Mouse (Mus musculus) embryonic facial prominence, embryonic 10.5 days (tissue): ENCODE measurements around the gene Igfals. TPM values are rescaled to one million over a fixed set of nuclear protein-coding genes. Genes with fewer than 3 reads are reported as not detected.
A peak's percentile ranks its signal among the peaks of the same experiment; 100 is the strongest.

Source experiments
- DNase-seq: peaks from one replicate; pipeline ENCODE4 v3.0.0-alpha.2; 2017; ENCODE audit warnings: low spot score
- H3K27ac ChIP-seq: fragments of 300-500 bp; sonication (generic); replicated peaks from 2 replicates; pipeline ENCODE4 v1.5.1; 2016; ENCODE audit warnings: mild to moderate bottlenecking
- H3K27me3 ChIP-seq: fragments of 300-500 bp; sonication (generic); replicated peaks from 2 replicates; pipeline ENCODE4 v1.6.1; 2016; ENCODE audit warnings: low read depth, mild to moderate bottlenecking; ENCODE audit not compliant: poor library complexity, severe bottlenecking
- H3K36me3 ChIP-seq: fragments of 300-500 bp; sonication (generic); replicated peaks from 2 replicates; pipeline ENCODE4 v1.6.1; 2016; ENCODE audit warnings: mild to moderate bottlenecking, moderate library complexity
- H3K4me1 ChIP-seq: fragments of 300-500 bp; sonication (generic); 2 replicates; pipeline ENCODE4 v1.6.1; 2016
- H3K4me3 ChIP-seq: fragments of 300-500 bp; sonication (generic); 2 replicates; pipeline ENCODE4 v1.5.1; 2016; ENCODE audit warnings: mild to moderate bottlenecking, moderate library complexity
- H3K9me3 ChIP-seq: fragments of 300-500 bp; sonication (generic); 2 replicates; pipeline ENCODE4 v1.6.1; 2016; ENCODE audit warnings: mild to moderate bottlenecking
- WGBS: fragments of 180-500 bp; shearing (Covaris S2); methylation state at CpG from one replicate; pipeline ENCODE4 v1.1.7; 2016; 5-methylcytosine and 5-hydroxymethylcytosine counted together
- polyA plus RNA-seq: library from polyadenylated mRNA; unstranded; fragments of >200 nt; fragmentation: Nextera tagmentation; extraction: Ambion mirVana; gene quantifications from 2 replicates; pipeline ENCODE4 v1.2.1, GENCODE M21; 2016

Gene Igfals
- polyA plus RNA-seq, 1 experiment from 2014 or later: 0.49 TPM

DNA sequence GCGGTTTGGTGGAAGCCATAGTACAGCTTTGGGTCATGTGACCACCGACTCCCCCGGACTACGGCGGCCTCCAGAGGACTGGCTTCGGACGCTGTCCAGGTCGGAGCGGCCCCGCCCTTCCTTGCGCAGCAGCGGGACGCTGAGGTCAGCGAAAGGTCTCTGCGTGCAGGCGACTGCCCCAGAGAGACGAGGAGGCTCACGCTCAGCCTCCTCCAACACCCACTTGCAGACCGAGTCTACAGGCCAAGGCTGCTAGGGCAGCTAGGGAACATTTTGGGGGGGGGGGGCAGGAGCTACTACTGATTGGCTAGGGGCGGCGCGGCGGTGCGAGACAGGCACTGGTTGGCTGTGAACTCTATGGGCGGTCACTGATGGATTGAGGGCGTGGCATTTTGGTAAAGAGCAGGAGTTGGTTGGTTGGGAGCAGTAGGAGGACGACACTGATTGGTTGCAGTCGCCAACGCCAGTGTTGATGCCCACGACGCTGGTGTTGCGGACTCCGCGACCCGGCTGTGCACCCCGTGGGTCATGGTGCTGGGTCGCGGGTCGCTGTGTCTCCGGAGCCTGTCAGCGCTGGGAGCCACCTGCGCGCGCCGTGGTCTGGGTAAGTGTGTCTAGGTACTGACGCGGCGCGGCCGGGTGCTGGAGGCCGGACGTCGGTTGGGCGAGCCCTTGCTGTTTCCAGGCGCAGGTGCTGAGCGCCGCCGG is 15.6 kb upstream of the Igfals start, which contains the start of gene Fahd1:
Gene Fahd1, minus strand, starts transcription at position 300 of the 708 bp plus-strand sequence.
- Histone ChIP-seq H3K27me3 (peaks cover 14% of the 10 kb centered on the region), H3K4me3 (peak within 1 kb of the TSS; percentile 87), H3K36me3 (peaks cover 8% of the 10 kb centered on the region), H3K27ac (peak within 1 kb of the TSS; percentile 91), H3K4me1 (peaks cover 23% of the 10 kb centered on the region), H3K9me3 (no peaks in the 10 kb centered on the region)
- DNase-seq: peak; percentile 97
- under 1% methylated on average over 58 of the region's 58 CpGs for WGBS

DNA sequence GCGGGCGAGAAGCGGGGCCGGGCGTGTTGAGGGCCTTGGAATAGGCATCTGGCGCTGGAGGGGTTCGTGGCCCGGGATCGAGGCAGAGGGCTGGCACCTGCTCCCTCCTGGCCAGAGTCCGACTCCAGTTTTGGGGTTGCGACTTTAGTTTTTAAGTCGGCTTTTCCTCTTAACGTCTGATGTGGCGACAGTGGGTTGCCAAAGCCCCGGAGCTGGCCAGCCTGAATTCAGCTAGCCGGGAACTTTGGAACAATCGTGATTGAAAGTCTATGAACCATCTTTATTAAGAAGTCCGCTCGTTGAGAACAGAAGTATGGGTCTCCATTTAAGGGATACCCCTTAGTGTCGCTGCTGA is 15.0 kb upstream of the Igfals start:
- peaks cover 23% of the 10 kb centered on the region for H3K4me1 ChIP-seq
- peaks cover 8% of the 10 kb centered on the region for H3K36me3 ChIP-seq
- WGBS: 2% methylated on average over 20 of the region's 20 CpGs
- H3K9me3 ChIP-seq: no peaks in the 10 kb centered on the region
- no peak for DNase-seq
- H3K4me3 ChIP-seq: peak overlapping the region; percentile 87
- H3K27ac ChIP-seq: peak overlapping the region; percentile 91
- H3K27me3 ChIP-seq: peaks cover 14% of the 10 kb centered on the region

DNA sequence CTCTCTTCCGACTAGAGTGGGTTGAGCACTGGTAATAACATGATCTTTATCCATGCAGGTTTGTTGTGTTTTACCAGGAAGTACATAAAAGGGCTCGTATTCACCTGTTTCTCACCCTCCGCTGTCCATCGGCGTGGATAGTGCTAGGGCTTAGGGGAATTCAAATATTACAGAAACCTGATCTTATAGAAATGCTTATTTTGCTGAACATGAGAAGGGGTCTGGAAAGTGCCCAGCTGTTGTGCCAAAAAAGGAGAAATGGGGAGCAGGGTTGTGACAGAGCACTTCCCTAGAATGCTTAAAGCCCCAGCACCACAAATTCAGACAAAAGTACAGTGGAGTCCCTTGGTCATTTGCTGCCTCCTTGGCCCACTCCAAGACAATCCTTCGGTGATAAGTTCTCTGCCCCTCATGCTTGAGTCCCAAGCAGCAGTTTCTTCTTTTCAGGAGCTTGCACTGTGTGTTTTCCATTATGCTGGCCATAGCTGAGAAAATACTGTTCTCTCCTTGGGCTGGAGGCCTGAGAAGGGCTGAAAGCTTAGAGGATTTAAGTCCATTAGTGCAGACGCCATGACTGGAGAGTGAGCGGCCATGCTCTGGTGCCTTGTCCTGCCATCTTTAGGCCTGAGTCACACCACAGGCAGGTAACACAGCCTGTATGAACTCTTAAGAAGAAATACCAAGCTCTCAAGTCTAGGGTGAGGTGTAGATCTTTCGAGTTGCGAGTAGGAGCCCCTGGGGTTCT is 14.2 kb upstream of the Igfals start:
- Histone ChIP-seq H3K36me3 (peaks cover 10% of the 10 kb centered on the region), H3K9me3 (no peaks in the 10 kb centered on the region), H3K4me1 (peaks cover 23% of the 10 kb centered on the region), H3K27me3 (peaks cover 14% of the 10 kb centered on the region), H3K27ac (no peak overlapping the region), H3K4me3 (peak overlapping the region; percentile 87)
- WGBS: 78% methylated on average over 10 of the region's 10 CpGs
- DNase-seq: no peak

DNA sequence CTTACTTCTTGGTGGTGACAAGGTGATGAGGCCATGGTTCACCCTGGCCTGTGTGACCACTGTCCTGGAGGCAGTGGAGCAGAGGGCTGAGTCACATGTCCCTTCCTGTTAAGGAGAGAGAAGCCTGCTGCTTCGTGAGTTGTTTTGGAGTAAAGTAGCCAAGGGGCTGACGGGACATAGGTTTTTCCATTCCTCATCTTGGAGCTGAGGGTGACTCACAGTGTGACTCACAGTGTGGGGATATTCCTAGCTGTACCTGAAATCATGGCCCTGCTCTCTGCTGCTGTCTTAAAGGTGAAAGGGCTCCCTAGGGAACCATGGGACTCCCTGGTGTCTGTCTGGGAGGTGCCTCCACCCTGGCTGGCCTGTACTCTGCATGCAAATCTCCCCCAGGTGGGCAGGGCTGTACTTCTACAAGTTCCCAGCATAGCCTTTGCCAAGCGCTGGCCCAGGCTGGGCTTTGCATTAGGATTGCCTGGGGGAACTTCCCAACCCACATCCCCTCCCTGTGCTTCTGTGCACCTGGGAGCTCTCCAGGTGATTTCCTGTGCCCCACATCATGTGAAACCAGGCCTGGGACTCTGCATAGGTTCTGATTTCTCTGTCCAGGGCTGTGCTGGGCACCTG is 9.8 kb upstream of the Igfals start:
- Histone ChIP-seq H3K9me3 (no peaks in the 10 kb centered on the region), H3K27ac (no peak overlapping the region), H3K36me3 (peaks cover 33% of the 10 kb centered on the region), H3K4me3 (no peak overlapping the region), H3K4me1 (peaks cover 6% of the 10 kb centered on the region), H3K27me3 (peaks cover 10% of the 10 kb centered on the region)
- no peak for DNase-seq
- WGBS: 80% methylated on average over 3 of the region's 3 CpGs

DNA sequence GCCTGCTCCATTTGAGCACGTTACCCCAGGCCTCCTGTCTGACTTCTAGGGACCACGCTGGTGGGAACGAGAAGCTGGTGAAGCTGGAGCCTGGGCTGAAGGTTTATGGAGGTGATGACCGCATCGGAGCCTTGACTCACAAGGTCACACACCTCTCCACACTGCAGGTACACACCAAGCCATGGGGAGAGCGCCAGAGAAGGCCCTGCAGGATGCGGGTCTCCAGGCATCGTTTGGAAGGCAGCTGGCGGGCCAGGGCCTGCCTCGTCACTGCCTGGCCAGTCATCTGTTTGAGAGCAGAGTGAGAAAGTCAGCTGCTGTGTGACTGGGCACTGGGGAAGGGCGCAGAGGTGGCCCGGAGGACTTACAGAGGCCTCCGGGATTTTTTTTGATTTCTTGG is 9.2 kb upstream of the Igfals start:
- WGBS: 86% methylated on average over 13 of the region's 13 CpGs
- H3K9me3 ChIP-seq: no peaks in the 10 kb centered on the region
- H3K27ac ChIP-seq: no peak overlapping the region
- peaks cover 39% of the 10 kb centered on the region for H3K36me3 ChIP-seq
- H3K27me3 ChIP-seq: peaks cover 3% of the 10 kb centered on the region
- no peak overlapping the region for H3K4me3 ChIP-seq
- H3K4me1 ChIP-seq: no peaks in the 10 kb centered on the region
- no peak for DNase-seq

DNA sequence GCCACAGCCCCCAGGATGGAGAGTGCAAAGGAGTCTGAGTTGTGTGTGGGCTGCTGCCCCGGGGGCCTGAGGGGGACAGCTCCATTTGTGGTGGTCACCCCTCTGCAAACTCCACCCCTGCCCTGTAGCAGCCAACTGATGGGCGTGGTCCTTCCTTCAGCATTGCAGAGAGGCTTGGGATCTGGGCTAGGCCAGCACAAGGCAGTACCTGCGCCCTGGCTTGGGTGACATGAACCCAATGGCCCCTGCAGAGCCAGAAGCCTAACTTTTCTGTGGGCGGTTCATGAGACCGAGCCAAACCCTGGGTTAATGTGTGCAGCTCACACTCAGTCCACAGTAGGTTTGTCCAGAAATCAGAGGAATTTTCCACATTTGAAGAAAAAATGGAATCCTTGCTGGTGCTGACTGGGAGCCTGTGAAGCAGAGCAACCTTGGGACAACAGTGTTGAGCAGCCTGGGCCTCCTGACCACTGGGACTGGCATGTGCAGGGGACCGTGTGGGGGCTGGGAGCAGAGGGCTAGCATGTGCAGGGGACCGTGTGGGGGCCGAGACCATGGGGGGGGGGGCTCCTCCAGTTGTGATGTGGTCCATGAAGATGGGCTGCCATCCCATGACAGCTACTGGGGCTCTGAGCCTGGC is 7.8 kb upstream of the Igfals start:
- Histone ChIP-seq H3K4me1 (no peaks in the 10 kb centered on the region), H3K4me3 (no peak overlapping the region), H3K27me3 (no peaks in the 10 kb centered on the region), H3K27ac (no peak overlapping the region), H3K9me3 (no peaks in the 10 kb centered on the region), H3K36me3 (peaks cover 51% of the 10 kb centered on the region)
- DNase-seq: no peak
- 88% methylated on average over 8 of the region's 8 CpGs for WGBS

DNA sequence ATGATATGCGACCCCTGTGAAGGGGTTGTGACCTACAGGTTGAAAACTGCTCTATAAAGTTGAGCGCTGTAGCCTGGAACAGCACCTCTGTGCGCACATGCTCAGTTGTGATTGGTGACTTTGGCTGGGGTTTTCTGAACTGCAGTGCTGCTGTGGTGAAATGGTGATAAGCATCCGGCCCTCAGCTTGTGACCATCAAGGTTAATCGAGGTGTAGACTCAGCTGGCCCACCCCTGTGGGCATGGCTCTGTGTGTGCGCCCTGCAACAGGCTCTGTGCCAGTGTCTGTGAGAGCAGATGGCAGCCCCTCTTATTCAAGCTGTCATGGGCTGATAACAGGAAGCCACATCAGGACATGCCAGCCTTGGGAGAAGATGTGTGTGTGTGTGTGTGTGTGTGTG is 6.8 kb upstream of the Igfals start:
- WGBS: 90% methylated on average over 6 of the region's 6 CpGs
- Histone ChIP-seq H3K27me3 (no peaks in the 10 kb centered on the region), H3K27ac (no peak overlapping the region), H3K4me1 (no peaks in the 10 kb centered on the region), H3K9me3 (no peaks in the 10 kb centered on the region), H3K36me3 (peaks cover 43% of the 10 kb centered on the region), H3K4me3 (no peak overlapping the region)
- DNase-seq: no peak

DNA sequence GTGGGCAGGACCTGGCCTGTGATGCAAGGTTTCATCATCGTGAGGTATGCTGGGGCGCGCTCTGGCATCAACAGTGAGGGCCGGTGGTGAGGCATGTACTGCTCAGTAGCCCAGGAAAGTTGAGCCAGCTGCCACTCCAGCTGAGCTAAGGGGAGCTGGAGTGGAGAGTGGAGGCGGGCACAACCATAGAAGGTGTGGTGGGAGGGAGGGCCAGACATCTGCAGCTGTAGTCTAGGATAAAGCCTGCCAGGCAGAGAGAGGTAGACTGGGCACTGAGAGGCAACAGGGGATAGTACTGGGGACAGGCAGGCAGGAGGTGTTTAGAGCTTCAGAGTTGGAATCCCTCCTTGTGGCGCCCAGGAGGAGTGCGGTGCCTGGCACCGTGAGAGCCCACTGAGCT is 5.7 kb upstream of the Igfals start:
- Histone ChIP-seq H3K4me3 (no peak overlapping the region), H3K9me3 (no peaks in the 10 kb centered on the region), H3K36me3 (peaks cover 42% of the 10 kb centered on the region), H3K27ac (no peak overlapping the region), H3K27me3 (no peaks in the 10 kb centered on the region), H3K4me1 (no peaks in the 10 kb centered on the region)
- WGBS: 91% methylated on average over 8 of the region's 8 CpGs
- no peak for DNase-seq

DNA sequence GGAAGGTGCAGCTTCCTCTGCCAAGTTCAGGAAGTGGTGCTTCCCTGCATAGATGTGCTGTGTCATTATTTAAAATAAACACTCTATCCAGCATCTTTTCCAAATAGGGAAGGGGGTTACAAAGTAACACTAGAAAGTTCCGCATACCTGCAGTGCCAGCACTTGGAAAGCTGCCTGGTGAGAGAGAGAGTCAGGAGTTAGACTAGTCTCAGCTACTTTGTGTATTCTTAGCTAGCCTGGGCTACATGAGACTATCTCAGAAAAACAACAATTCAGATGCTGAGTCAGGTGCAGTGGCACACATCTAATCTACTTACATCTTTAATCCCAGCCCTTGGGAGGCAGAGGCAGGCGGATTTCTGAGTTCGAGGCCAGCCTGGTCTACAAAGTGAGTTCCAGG is 4.0 kb upstream of the Igfals start:
- DNase-seq: no peak
- H3K4me3 ChIP-seq: no peak overlapping the region
- no peak overlapping the region for H3K27ac ChIP-seq
- 96% methylated on average over 3 of the region's 3 CpGs for WGBS
- H3K36me3 ChIP-seq: peaks cover 43% of the 10 kb centered on the region
- no peaks in the 10 kb centered on the region for H3K27me3 ChIP-seq
- H3K4me1 ChIP-seq: no peaks in the 10 kb centered on the region
- no peaks in the 10 kb centered on the region for H3K9me3 ChIP-seq

DNA sequence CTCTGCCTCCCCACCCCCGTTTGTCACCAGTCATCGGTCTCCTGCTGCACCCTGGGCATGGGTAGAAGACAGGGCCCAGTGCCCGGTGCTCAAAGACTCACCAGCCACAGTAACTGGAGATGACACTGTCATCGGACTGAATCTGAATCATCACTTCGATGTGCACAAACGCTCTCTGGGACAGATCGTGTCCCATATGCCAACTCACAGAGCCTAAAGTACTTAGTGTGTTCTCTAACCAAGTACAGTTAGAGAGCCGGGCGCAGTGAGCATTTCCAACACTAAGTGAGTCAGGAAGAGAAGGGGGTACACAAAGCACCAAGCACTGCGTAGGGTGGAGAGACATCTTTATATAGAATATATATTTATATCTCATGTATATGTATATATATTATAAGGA is 2.1 kb downstream of the Igfals start:
- peaks cover 5% of the 10 kb centered on the region; the same call in 1 of the 2 replicates for H3K36me3 ChIP-seq
- no peaks in the 10 kb centered on the region for H3K27me3 ChIP-seq
- whole genome bisulfite sequencing: 93% methylated on average over 10 of the region's 10 CpGs
- H3K4me3 ChIP-seq: no peak overlapping the region
- no peak overlapping the region for H3K27ac ChIP-seq
- no peaks in the 10 kb centered on the region for H3K4me1 ChIP-seq
- H3K9me3 ChIP-seq: no peaks in the 10 kb centered on the region
- no peak for DNase-seq

DNA sequence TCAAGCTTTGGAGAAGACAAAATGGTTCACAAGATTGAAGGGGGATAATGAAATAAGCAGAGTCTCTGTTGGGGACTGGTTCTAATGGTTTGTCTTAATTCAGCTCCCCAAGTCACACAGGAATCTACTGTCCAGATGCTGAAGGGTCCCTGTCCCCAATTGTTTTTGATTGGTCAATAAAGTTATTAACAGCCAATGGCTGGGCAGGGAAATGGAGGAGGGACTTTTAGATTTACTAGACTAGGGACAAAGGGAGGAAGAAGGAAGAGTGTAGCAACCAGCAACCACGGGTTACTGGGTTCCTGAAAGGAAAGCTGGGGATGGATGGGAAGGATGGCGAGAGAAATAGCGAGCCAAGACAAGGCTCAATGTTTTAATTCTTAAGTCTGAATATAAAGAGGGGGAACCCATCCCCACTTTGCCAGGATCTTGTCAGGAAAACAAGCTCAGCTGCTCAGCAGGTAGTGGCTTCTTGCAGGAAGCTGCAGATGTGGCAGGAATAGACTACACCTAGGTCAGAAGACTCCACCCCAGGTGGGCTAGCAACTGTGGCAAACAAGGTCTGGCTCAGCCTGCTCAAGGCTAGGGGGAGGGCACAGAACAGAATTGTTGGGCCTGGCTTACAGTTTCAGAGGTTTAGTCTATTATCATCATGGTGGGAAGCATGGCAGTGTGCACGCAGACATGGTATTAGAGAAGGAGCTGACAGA is 8.1 kb downstream of the Igfals start:
- no peak for DNase-seq
- 41% methylated on average over 4 of the region's 4 CpGs for WGBS

DNA sequence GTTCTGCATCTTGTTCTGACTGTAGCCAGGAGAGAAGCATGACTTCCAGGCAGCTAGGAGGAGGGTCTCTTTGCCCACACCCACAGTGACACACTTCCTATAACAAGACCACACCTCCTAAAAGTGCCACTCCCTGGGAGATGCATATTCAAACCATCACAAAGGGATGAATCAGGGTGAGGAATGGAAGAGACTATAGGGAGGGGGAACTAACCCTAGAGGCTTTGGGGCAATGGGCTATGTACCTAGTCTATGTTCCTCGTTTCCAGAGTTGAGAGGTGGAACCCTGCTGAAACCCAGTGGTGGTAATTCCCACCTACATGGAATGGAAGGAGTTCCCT is 8.6 kb downstream of the Igfals start:
- Histone ChIP-seq H3K27ac (no peak overlapping the region), H3K4me1 (peaks cover 19% of the 10 kb centered on the region), H3K4me3 (no peak overlapping the region), H3K9me3 (no peaks in the 10 kb centered on the region), H3K27me3 (no peaks in the 10 kb centered on the region), H3K36me3 (no peaks in the 10 kb centered on the region)
- WGBS: 73% methylated on average over 1 of the region's 1 CpGs
- DNase-seq: no peak

More for the DNA sequence above, 8.1 kb downstream of the Igfals start:
- Histone ChIP-seq H3K4me3 (no peak overlapping the region), H3K36me3 (no peaks in the 10 kb centered on the region), H3K27me3 (no peaks in the 10 kb centered on the region), H3K4me1 (peaks cover 19% of the 10 kb centered on the region), H3K9me3 (no peaks in the 10 kb centered on the region), H3K27ac (no peak overlapping the region)
